Mouse (Mus musculus): ENCODE measurements around the gene Gm20696.

DNA sequence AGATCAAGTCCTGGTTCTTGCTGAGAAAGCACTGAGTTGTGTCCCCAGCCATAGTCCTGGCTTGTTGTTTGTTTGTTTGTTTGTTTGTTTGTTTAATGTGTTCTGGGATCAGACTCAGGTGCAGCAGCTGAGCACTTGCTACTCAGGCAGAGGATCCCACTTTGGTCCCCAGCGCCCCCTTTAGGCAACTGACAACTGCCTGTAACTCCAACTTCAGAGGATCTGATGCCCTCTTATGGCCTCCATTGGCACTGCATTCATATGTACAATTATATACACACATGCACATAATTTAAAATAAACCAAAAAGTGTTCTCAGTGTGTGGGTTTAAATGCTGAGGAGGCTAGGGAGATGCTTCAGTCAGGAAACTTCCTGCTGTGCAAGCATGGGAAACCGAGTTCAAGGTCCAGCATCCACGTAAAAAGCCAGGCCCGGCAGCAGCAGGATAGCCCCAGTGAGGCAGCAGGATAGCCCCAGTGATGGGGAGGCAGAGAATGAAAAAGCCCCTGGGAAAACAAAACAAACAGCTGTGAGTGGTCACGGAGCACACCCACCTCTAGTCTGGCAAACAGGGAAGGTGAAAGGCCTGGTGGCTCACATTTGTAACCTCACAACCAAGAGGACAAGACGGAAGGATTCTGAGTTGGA, 139.0 kb downstream of the Gm20696 start:
- no peak for TF ChIP-seq POLR2A (IDR thresholded peaks at IDR 0.05; ENCODE audit: borderline replicate concordance, control insufficient read depth, low read depth, low read length)
- no peak for TF ChIP-seq CTCF (IDR thresholded peaks at IDR 0.05; ENCODE audit: control insufficient read depth, insufficient read depth, low read length)
